Mouse (Mus musculus) testis, postnatal 14 days (tissue): ENCODE measurements around the gene Hpn.

Source experiments
- DNase-seq: peaks from one replicate; pipeline ENCODE4 v3.0.0; 2021; ENCODE audit warnings: low spot score

Hpn gene

DNA sequence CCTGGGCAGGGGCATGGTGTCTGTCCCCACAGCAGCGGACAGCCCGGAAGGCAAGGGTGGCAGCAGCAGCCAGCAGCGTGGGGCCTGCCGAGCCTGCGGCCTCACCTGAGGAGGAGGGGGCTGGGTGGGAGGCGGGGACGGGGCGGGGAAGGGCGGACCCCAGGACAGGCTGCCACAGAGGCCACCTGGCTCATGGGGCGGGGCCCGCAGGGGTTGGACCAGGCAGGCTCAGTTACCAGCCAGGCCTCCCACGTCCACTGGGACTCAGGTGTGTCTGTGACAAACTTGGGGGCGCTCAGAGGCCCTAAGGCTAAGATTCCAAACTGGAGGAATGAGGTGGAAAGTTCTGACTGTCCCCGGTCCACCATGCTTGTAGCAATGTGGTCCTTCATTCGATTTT lies at the start of gene Hpn:
Gene Hpn (minus strand): TSS at position 109 of the 400 bp plus-strand sequence.
- no peak for DNase-seq

- DNase-seq = no peak
Measured at GRCm38 (mm10) chr7:31164748-31165147, 49.7 kb upstream of the Hpn start.

DNA sequence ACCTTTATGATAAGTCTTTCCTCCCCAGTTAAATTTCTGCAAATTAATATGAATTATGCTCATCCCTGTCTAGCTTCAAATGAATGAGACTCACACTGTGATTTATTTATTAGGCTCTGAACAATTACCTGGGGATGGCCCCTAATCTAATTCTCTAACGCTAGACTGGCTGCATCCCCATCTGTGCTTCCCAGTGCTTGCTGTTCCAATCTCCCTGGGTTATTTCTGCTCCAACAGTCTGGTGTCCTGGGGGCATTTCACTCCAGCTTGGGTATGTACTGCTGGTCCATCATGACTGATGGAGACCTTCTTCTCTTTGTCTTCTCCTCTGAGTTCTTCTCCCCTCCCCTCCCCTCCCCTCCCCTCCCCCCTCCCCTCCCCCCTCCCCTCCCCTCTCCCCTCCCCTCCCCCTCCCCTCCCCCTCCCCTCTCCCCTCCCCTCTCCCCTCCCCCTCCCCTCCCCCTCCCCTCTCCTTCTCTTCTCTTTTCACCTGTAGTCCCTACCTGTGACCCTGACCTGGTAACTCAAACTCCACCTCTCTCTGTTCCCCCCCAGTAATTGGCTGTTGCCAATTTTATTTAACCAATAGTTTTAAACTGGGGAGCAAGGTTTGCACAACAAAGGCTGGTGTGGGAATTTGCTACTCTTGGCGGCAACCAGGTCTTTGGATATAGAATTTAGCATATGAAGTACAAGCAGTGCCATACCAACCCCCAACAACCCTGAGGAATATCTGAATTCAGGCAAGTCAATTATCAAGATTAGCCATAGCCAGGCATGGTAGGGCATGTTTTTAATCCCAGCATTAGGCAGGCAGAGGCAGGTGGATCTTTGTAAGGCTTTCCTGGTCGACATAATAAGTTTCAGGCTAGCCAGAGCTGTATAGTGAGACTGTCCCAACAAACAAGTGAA lies 48.8 kb upstream of the Hpn start:
- DNase-seq = no peak

DNA sequence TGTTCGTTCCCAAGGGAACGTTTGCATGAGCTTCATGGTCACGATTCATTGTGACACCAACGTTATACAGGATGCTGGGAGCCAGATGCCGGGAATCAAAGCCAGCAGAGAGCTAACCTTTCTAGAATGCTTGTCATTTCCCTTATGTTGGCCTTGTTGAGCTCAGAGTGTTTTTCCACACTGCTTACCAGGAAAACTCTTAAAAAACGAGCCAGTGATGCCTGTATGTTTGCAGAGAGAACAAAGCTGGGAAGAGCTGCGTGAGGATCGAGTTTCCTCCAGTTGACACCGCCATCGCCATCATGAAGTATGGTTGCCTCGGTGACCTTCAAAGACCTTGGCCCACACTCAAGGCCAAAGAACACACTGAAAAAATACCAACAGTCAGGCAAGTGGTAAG lies 47.2 kb upstream of the Hpn start:
- no peak for DNase-seq

DNA sequence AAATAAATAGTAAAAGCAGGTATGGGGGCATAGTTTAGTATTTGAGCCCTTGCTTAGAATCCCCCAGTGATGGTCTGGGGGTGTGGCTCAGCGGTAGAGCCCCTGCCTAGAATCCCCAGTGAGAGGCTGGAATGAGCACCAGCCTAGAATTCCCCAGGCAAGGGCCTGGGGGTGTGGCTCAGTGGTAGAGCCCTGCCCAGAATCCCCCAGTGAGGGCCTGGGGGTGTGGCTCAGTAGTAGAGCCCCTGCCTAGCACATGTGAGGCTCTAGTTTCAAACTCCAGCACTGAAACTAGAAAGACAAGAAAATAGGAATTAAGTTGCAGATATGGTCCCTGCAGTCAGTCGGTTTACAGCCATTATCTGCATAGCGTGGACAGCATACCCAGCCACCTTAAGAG lies 46.7 kb upstream of the Hpn start:
- no peak for DNase-seq

GRCm38 (mm10) chr7:31161246-31161645 lies 46.2 kb upstream of the Hpn start:
- DNase-seq = no peak

GRCm38 (mm10) chr7:31160763-31161162 lies 45.7 kb upstream of the Hpn start:
- no peak for DNase-seq

DNA sequence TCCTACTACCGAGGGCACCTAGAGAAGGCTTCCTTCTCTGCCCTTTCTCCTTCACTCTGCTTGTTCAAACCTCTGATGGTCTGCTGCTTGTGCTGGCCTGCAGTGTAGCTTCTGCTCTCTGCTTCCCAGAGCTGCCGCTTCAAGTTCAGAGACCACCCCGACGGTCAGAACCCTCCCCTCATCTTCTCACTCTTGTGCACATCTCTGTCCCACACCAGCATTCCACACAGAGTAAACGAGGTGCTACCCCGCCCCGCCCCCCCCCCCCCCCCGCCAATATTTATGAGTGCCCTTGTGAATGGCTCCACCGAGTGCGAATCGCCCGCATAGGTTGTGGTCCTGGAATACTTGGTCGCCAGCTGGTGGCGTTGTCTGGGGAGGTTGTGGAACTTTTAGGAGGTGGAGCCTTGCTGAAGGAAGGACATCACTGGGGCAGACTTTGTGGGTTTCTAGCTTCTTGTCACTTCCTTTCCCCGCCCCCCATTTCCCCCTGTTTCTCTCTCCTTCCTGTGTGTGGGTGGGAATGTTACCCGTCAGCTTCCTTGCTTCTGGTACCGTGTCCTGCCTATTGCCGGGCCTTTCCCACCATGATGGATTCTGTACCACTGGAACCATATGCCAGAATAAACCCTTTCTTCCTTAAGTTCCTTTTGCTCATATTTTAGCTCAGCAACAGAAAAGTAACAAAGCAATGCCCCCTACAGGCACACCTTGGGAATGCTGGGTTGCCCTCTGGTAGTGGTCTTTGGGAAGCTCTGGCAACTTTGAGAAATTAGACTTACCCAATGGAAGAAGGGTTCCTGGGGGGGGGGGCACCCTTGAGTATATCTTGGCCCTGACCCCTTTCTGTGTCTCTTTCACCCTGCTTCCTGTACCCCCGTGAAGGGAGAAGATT lies 41.2 kb upstream of the Hpn start:
- DNase-seq = no peak

DNA sequence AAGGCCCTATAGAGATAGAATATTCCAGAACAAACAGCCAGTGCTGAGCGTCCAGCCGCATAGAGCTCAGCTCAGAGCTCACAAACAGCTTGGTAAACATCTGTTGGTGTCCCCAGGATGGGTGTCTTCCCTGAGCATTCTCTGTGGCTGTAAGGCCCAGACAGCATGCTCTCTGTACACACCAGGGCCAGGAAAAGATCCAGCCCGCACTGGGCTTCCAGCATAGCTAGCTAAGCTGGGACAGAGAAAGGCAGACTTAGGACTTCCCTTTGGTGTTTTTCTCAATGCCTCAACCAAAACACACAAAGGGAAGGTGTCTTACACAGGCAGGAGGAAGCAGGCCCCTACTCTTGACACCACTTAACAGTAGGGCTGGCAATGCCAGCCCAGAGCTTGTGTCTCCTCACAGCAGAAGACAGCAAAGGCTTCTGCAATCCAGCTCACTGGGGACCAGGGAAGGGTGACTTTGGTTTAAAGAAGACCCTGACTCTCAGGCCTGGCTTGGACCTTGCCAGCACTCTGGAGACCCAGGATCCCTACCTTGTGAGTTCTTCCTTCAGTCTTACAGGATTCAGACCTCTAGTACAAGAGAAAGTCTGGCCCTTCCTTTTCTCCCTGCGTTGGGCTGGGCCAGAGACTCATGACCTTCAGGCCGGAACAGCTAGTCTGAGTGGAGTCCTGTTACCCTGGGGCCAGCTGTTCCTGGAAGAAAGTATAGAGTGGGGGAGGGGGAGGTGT lies 40.4 kb upstream of the Hpn start, which contains the start of gene Gramd1a:
Gene Gramd1a (minus strand): TSS at position 601 of the 738 bp plus-strand sequence.
- peak; percentile 60 for DNase-seq

DNA sequence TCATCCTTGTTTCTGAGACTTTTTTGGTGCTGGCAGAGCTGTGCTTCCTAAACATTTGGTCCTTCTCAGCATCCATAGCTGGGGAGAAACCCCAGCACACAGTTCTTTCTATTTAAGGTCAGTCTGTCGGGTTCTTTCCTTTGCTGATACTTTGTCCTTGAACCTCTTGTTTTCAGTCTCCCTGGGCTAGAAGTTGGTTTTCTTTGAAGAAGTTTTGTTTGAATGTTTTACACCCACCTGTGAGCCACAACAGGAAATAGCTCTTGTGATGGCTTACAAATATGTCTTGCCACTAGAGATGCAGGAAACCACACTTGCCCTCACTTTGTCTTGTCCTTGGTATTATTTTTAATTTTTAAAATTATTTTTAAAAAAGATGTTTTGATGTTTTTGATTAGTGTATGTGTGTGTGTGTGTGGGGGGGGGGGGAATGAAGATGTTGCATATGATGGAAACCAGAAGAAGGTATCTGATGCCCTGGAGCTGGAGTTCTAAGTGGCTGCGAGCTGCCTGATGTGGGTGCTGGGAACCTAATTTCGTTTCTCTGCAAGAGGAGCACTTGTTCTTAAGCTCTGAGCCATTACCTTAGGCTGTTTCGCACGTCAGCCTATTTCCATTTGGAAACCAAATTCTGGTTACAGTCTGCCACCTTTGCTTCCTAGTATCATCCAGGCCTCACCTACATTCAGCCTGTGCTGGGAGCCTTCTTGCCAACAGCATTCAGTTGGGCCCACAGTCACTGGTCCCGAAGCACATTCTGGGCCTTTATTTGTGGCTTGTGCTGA lies 38.6 kb upstream of the Hpn start:
- no peak for DNase-seq

- DNase-seq = peak; percentile 78
Measured at GRCm38 (mm10) chr7:31151301-31152241, 36.5 kb upstream of the Hpn start.

DNA sequence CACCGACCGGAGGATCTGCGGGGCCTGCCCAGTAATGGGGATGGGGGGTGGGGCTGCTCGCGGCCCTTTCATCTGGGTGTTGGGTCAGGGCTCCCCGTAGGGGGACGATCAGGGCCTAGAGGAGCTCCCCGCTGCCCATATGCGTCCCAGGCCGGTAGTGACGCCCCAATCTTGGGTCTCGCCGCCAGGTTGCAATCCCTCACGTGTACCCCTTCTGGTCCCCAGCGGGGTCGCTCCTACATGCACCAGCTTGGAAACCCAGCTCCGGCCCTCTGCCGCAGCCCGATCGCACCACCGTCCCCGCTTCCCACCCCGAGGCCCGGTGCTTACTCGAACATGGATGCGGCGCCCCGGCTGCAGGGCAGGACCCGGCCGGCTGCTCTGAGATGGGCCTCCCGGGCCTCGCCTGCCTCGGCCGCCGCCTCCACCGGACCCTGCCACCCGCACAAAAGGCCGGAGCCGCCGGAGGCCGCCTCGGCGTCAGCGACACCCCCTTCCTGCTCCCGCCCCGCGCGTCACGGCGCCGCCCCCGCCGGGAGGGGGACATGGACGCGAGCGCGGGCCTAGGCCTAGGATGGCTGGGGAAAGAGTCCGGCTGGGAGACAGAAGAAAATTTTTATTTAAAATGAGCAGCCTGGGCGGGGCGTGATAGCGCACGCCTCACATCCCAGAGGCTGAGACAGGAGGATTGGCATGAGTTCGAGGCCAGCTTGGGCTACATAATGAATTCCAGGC lies 35.6 kb upstream of the Hpn start:
- DNase-seq = peak; percentile 81

DNA sequence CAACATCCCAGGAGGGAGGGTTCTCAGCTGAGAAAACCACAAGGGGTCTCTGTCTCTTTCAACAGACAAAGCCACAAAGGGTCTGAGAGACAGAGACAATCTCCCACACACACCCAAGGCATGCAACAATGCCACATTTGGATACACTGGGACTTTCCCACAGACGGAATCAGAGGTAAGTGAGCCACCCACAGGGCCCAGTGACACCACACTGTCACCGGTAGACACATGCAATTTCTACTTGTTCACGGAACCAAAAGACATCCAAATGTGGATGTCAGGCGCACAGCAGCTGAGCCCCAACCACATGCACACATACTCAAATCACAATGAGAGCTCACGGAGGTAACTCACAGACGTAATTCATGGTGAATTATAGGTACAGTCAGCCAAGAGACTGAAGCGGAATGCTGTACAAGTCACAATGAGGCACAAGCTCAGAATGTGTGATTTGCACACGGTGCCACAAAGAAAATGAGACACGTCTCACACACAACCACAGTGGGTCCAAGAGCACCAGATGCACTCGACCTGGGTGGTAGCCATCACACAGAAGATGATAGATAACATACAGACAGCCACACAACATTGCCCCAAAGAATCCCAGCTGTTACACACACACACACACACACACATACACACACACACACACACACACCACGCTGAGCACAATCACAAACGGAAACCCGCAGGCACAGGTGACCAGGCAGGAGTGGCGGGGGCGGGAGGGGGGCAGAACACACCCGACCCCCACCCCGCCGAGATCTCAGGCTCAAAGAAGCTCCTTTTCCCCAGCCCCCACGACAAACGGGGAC lies 34.9 kb upstream of the Hpn start:
- no peak for DNase-seq

- no peak for DNase-seq
Measured at GRCm38 (mm10) chr7:31149271-31149670, 34.2 kb upstream of the Hpn start.

- peak; percentile 47 for DNase-seq
Measured at GRCm38 (mm10) chr7:31148756-31149155, 33.7 kb upstream of the Hpn start.

- no peak for DNase-seq
Measured at GRCm38 (mm10) chr7:31148086-31148485, 33.0 kb upstream of the Hpn start.

GRCm38 (mm10) chr7:31145596-31146160 lies 30.6 kb upstream of the Hpn start:
- no peak for DNase-seq

- DNase-seq = no peak
Measured at GRCm38 (mm10) chr7:31144886-31145285, 29.8 kb upstream of the Hpn start.
